ENCODE assay signal across 8 mouse cellular contexts in the genomic region with DNA sequence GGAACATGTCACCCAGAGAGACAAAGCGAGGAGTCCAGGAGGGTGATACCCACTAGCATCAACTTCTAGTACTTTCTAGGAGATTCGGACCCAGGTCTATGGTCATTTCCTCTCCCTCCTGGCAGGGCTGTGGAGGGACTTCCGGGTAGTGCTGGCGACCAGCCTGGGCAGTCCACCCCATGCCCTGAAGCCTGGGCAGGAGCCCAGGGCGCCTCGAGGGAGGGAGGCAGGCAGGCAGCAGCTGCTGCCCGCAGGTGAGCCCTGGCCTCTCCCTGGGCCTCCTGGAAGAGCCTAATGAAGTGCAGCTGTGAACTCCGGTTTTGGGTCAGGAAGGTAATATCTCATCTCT.
DNase-seq lines count a peak whose midpoint lies in the region; ATAC-seq and TF ChIP-seq lines count a peak whose summit lies in the region.

No protein-coding gene starts in this region.

- H3K4me1 ChIP-seq in embryonic facial prominence, embryonic 10.5 days, result peaks cover 100% of the 10 kb centered on the region
- H3K4me1 ChIP-seq in intestine, postnatal 0 days (replicated peaks; ENCODE audit: control insufficient read depth, insufficient read depth, low read length), result peaks cover 22% of the 10 kb centered on the region
- peaks cover 18% of the 10 kb centered on the region; the same call in 1 of the 2 replicates for H3K4me1 ChIP-seq in lung, postnatal 0 days (ENCODE audit: insufficient read depth, low read depth, low read length)

- peaks cover 5% of the 10 kb centered on the region for H3K79me2 ChIP-seq in C2C12 (ENCODE audit: control insufficient read depth, insufficient read depth)

- no peaks in the 10 kb centered on the region for H3K79me3 ChIP-seq in C2C12 (ENCODE audit: low read depth)

- no peak for TF ChIP-seq EP300 in lung, postnatal 0 days (IDR thresholded peaks at IDR 0.05)

- H3K4me3 ChIP-seq in C2C12 (ENCODE audit: insufficient read depth, poor library complexity, severe bottlenecking), result no peak overlapping the region
- peak overlapping the region; percentile 42 for H3K4me3 ChIP-seq in embryonic facial prominence, embryonic 10.5 days
- no peak overlapping the region for H3K4me3 ChIP-seq in intestine, postnatal 0 days (ENCODE audit: low read depth, low read length)
- H3K4me3 ChIP-seq in lung, postnatal 0 days (ENCODE audit: low read depth, low read length), result no peak overlapping the region

- peak overlapping the region; percentile 89 for H3K27ac ChIP-seq in embryonic facial prominence, embryonic 10.5 days (replicated peaks)
- H3K27ac ChIP-seq in intestine, postnatal 0 days (ENCODE audit: low read depth, low read length), result peak overlapping the region; percentile 77
- peak overlapping the region; percentile 90 for H3K27ac ChIP-seq in lung, postnatal 0 days (ENCODE audit: low read length)

- no peak for DNase-seq in embryonic facial prominence, embryonic 10.5 days (ENCODE audit: low spot score)
- DNase-seq in lung, postnatal 0 days (ENCODE audit: low spot score), result peak; percentile 44
- no peak for DNase-seq in ovary, postnatal 10 days (ENCODE audit: low spot score)
- no peak for DNase-seq in gastrocnemius, postnatal 14 days
- no peak for DNase-seq in layer of hippocampus, adult 11-12 months (ENCODE audit: low spot score)
- no peak for DNase-seq in layer of hippocampus, postnatal 36 days

- H3K27me3 ChIP-seq in C2C12 (ENCODE audit: control insufficient read depth, insufficient read depth, insufficient read length), result no peaks in the 10 kb centered on the region
- H3K27me3 ChIP-seq in embryonic facial prominence, embryonic 10.5 days (replicated peaks; ENCODE audit: low read depth, poor library complexity, severe bottlenecking), result peaks cover 78% of the 10 kb centered on the region
- H3K27me3 ChIP-seq in intestine, postnatal 0 days (replicated peaks; ENCODE audit: control insufficient read depth, insufficient read depth, low read length), result no peaks in the 10 kb centered on the region
- no peaks in the 10 kb centered on the region for H3K27me3 ChIP-seq in lung, postnatal 0 days (replicated peaks; ENCODE audit: insufficient read depth, low read length)

- no peak overlapping the region for H3K9ac ChIP-seq in intestine, postnatal 0 days (ENCODE audit: low read depth, low read length)
- peak overlapping the region; percentile 32; the same call in 1 of the 2 replicates for H3K9ac ChIP-seq in lung, postnatal 0 days (replicated peaks; ENCODE audit: low read depth)

- H3K36me3 ChIP-seq in C2C12 (ENCODE audit: control insufficient read depth, insufficient read depth), result no peaks in the 10 kb centered on the region
- no peaks in the 10 kb centered on the region for H3K36me3 ChIP-seq in embryonic facial prominence, embryonic 10.5 days (replicated peaks)
- H3K36me3 ChIP-seq in intestine, postnatal 0 days (ENCODE audit: control insufficient read depth, insufficient read depth), result no peaks in the 10 kb centered on the region
- no peaks in the 10 kb centered on the region for H3K36me3 ChIP-seq in lung, postnatal 0 days (ENCODE audit: insufficient read depth, low read length)

- peak overlapping the region; percentile 34 for H3ac ChIP-seq in C2C12 (ENCODE audit: control insufficient read depth, insufficient read length, low read depth)

- no peaks in the 10 kb centered on the region for H3K9me3 ChIP-seq in embryonic facial prominence, embryonic 10.5 days
- H3K9me3 ChIP-seq in intestine, postnatal 0 days (ENCODE audit: control insufficient read depth), result no peaks in the 10 kb centered on the region
- no peaks in the 10 kb centered on the region for H3K9me3 ChIP-seq in lung, postnatal 0 days (ENCODE audit: low read length)

- TF ChIP-seq CTCF in C2C12 (IDR thresholded peaks at IDR 0.05; ENCODE audit: control insufficient read depth, insufficient read depth, insufficient read length), result no peak
- TF ChIP-seq CTCF in intestine, postnatal 0 days (IDR thresholded peaks at IDR 0.05; ENCODE audit: low read depth), result no peak
- TF ChIP-seq CTCF in lung, postnatal 0 days (IDR thresholded peaks at IDR 0.05), result no peak

- peak overlapping the region; percentile 59 for H3K4me2 ChIP-seq in intestine, postnatal 0 days (replicated peaks; ENCODE audit: low read depth)
- H3K4me2 ChIP-seq in lung, postnatal 0 days (replicated peaks; ENCODE audit: low read depth, low read length), result peak overlapping the region; percentile 36; the same call in 1 of the 2 replicates

- intact Hi-C loops in gastrocnemius, postnatal 14 days (cut with DNase I; ENCODE audit: low total_unique reads), result loop anchor here (5.0 kb wide), 1 partner anchor 116 kb away; no protein-coding TSS in a partner anchor

- no peak for ATAC-seq in intestine, postnatal 0 days
- peak; percentile 34 for ATAC-seq in lung, postnatal 0 days

- WGBS in embryonic facial prominence, embryonic 10.5 days, result 33% methylated on average over 8 of the region's 8 CpGs
- WGBS in intestine, postnatal 0 days, result 19% methylated on average over 8 of the region's 8 CpGs
- 12% methylated on average over 7 of the region's 8 CpGs for WGBS in lung, postnatal 0 days

TF ChIP-seq in C2C12, 6 proteins besides CTCF, POLR2A, EP300 and RAD21:
- TF ChIP-seq MYOG (IDR thresholded peaks at IDR 0.05; ENCODE audit: control insufficient read depth, extremely low read depth, insufficient read length) (no peak), MAX (IDR thresholded peaks at IDR 0.05) (no peak), FOSL1 (IDR thresholded peaks at IDR 0.05; ENCODE audit: insufficient read depth, low read length, poor library complexity, severe bottlenecking) (no peak), CEBPB (IDR thresholded peaks at IDR 0.05; ENCODE audit: low read depth) (no peak), USF1 (IDR thresholded peaks at IDR 0.05; ENCODE audit: low read depth) (no peak), MYOD1 (IDR thresholded peaks at IDR 0.05; ENCODE audit: control insufficient read depth, insufficient read length, low read depth) (no peak)
TF ChIP-seq in C2C12: peak in this region for 0.
